Mouse (Mus musculus) central nervous system, embryonic 18 days (tissue): Measurements from ENCODE around the gene Calr. TPM values are rescaled to one million over a fixed set of nuclear protein-coding genes. Genes with fewer than 3 reads are reported as not detected.

Source experiments
- polyA plus RNA-seq: library from polyadenylated mRNA; depleted of rRNA; stranded (reverse); fragments of >200 nt; gene quantifications from 2 replicates; pipeline ENCODE4 v1.2.3, GENCODE M21; 2012; rRNA removed

Gene Calr
- 521 and 537 TPM in 2 replicates for polyA plus RNA-seq

GRCm38 (mm10) chr8:84846722-84847572 lies at the start of gene Calr:
Gene Calr, minus strand, starts transcription at chr8:84846934.

DNA sequence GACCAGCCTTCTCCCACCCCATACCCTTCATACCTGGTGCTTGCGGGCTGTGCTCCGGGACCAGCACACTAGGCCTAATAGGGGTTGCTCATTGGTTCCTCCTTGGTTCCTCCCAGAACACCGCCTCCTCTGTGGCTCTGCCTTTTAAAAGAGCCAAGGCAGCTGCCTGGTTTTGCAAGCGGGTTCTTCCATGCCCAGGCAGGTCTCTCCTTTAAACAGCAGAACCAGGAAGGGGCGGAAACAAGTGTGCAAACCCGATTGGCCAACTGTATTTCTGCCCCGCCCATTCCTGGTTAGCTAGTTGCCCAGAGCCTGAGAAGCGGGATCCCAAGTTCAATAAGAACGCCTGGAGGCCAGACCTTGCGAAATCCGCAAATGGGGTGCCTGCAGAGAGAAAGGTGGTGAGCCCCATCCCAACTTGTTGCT lies 47.0 kb upstream of the Calr start, which contains the start of gene Gcdh:
TSS of gene Gcdh (minus strand) at position 213 of the 426 bp plus-strand sequence.

DNA sequence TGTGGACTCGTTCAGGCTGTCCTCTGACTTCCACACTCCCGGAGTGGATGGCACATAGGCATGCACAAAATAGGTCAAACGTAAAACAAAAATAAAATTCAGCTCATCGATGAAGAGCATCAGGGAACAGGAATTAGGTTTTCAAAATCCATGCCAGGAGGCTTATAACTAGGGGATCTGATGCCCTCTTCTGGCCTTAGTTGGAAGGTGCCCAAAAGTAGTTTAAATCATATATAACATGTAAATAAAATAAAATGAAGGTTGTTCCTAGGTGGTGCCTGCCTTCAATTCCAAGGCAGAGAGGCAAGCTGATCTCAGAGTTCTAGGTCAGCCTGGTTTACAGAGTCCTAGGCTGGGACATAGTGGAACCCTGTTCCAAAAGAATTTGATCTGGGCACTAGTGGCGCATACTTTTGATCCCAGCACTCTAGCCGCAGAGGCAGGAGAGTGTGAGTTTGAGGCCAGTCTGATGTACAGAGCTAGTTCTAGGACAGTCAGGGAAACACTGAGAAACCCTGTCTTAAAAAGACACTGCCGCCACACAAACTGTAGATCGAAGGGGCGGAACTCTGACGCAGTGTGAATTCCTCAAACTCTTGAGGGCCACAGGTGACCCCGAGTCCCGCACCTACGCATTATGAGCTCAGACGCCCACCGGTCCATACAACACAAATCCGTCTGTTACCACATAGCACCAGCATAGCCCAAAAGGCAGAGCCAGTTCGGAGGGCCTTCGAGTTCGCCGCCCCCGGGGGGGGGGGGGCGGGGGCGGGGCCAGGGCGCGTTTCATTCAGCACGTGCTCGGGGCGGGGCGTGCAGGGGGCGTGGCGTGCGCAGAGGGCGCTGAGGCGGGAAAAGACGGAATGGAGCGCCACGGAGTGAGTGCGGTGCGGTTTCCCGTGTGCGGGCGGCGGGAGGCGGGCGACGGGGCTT lies 24.9 kb upstream of the Calr start, which contains the start of gene Syce2:
TSS of gene Syce2 (plus strand) at position 736 of the 933 bp plus-strand sequence.

DNA sequence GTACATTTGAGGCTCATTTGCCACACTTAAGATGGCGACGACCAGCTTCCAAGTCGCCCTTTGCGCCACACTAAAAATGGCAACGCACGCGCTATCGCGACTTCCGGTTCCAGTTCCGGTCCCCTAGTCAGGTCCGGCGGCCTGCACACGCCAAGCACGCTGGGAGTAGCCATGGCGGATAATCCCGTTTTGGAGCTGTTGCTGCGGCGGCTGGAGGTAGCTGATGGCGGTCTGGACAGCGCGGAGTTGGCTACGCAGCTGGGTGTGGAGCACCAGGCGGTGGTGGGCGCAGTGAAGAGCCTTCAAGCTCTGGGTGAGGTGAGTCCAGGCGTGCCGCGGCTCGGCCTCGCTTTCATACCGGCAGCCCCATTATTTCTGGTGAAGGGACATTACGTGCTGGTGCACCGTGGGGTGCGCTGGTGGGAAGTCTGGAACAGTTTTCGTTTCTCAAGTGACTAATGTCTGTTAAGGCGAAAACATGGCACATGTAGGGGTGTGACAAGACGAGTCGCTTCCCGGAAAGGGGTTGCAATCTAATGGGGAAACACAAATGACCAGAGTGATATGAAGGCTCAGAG lies 10.2 kb upstream of the Calr start, which contains the start of gene Farsa:
TSS of gene Farsa (plus strand) at position 126 of the 578 bp plus-strand sequence.

DNA sequence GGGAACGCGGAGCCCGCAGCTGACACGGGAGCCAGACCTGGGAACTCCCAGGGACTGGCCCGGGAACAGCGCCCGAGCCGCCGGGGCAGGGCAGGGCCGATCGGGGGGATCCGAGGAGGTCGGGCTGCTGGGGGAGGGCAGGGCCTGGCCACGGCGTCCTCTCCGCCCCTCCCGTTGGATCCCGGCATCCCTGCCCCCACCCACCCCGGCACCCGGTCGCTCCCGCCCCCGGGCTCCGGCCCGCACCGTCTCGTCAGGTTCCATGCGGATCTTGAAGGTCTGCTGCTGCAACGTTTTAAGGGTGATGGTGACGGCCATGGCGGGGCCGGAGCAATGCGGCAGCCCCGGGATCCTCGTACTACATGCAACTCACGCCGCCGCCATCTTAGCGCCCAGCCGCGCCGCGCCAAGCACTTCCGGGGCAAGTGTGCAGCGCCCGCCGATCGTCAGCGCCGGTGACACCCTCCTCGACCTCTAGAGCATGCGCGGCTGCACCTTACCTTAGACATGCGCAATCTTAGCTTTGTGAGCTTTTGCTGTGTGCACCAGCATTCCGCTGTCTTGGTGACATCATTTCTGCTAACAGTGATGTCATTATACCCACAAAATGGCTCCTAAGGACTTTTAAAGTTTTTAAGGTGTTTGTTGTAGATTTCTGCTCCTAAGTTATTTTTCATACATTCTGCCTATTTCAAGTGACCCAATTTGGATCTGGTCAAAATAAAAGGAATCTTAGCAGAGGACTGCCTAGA lies 6.3 kb downstream of the Calr start, which contains the start of gene Rad23a:
TSS of gene Rad23a (minus strand) at position 418 of the 752 bp plus-strand sequence.

GRCm38 (mm10) chr8:84831490-84831889 lies 15.2 kb downstream of the Calr start, which contains the start of gene Gadd45gip1:
Gene Gadd45gip1, plus strand, starts transcription at chr8:84831522.

DNA sequence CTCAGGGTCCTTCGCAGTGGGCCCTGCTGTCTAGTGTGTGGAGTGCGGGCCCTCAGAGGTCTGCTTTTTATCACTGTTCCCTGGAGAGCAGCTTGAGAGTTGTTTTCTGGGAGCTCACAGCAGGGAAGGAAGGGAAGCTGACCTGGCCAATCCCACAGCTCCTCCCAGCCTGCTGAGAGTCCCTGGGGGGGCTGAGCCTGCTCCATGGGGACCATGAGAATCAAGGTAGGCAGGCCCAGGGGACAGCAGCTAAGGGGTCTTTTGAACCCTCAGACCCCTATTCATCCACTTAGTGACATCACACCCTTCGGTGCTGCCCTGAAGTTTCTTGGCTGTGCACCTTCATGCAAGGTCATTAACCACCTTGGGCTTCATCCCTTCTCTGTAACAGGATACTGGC lies 24.0 kb downstream of the Calr start, which contains the start of gene Dand5:
TSS of gene Dand5 (minus strand) at position 101 of the 400 bp plus-strand sequence.

DNA sequence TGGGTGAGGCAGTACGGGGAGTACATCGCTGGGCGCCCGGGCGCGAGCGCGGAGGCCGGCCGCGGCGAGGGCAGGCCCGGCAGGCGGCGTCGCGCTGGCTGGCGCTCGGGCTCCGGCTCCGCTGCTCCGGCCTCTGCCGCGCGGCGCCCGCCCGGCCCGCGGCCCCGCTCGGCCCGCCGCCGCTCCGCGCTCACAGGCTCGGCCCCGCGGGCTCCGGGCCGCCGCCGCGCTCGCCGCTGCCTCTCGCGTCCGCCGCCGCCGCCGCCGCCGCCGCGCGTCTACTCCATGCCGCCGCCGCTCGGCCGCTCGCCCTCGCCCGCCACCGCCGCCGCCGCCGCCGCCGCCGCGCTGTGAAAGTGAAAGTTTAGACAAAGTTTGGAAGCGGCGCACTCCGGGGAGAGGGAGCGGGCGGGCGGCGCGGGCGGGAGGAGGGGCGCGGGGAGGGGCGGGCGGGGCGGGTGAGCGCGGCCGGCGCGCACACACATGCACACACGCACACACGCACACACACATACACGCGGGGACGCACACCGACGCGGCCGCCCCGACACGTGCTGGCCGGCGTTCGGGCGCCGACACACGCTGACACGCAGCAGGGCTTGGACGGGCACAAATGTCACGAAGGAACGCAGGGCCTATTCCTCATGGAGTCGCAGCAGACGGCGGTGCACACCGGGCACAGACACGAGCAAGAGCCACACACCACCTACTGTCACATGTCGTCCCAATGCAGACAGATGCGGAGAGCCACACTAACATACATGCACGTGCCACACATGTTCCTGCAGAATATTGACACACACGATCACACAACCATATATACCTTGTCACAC lies 46.5 kb downstream of the Calr start, which contains the start of gene Nfix:
TSS of gene Nfix (minus strand) at position 346 of the 833 bp plus-strand sequence.

Other genes starting within 250 kb of the Calr start
- gene Ier2, start 184.1 kb downstream of the Calr start, polyA plus RNA-seq, result 4.8 and 5.3 TPM in 2 replicates
- gene Trmt1, start 160.6 kb downstream of the Calr start, polyA plus RNA-seq, result 140 and 147 TPM in 2 replicates
- 54.4 and 58.8 TPM in 2 replicates for gene Nacc1, start 159.1 kb downstream of the Calr start, polyA plus RNA-seq
- gene Lyl1, start 145.5 kb downstream of the Calr start, polyA plus RNA-seq, result 3.0 and 3.1 TPM in 2 replicates
- 0.32 and 0.47 TPM in 2 replicates for gene G430095P16Rik, start 123.9 kb downstream of the Calr start, polyA plus RNA-seq
- 45.9 and 59.1 TPM in 2 replicates for gene Nfix, start 46.6 kb downstream of the Calr start, polyA plus RNA-seq
- gene Dand5, start 24.1 kb downstream of the Calr start, polyA plus RNA-seq, result 9.1 and 10.1 TPM in 2 replicates
- gene Gadd45gip1, start 15.4 kb downstream of the Calr start, polyA plus RNA-seq, result 30.8 and 35.2 TPM in 2 replicates
- 52.2 and 59.0 TPM in 2 replicates for gene Rad23a, start 6.3 kb downstream of the Calr start, polyA plus RNA-seq
- 116 and 119 TPM in 2 replicates for gene Farsa, start 10.1 kb upstream of the Calr start, polyA plus RNA-seq
- 31.6 and 36.2 TPM in 2 replicates for gene Syce2, start 25.2 kb upstream of the Calr start, polyA plus RNA-seq
- gene Gcdh, start 47.0 kb upstream of the Calr start, polyA plus RNA-seq, result 50.4 and 56.7 TPM in 2 replicates
- 0.32 and 0.45 TPM in 2 replicates for gene Klf1, start 55.0 kb upstream of the Calr start, polyA plus RNA-seq
- 3.3 TPM in 2 replicates for gene Dnase2a, start 61.6 kb upstream of the Calr start, polyA plus RNA-seq
- gene Mast1, start 90.4 kb upstream of the Calr start, polyA plus RNA-seq, result 122 and 141 TPM in 2 replicates
- gene Rtbdn, start 100.1 kb upstream of the Calr start, polyA plus RNA-seq, result 8.7 and 10.8 TPM in 2 replicates
- gene Gm49661, start 122.5 kb upstream of the Calr start, polyA plus RNA-seq, result 0.75 TPM in 1 of 2 replicates, not detected in the other
- gene Prdx2, start 122.7 kb upstream of the Calr start, polyA plus RNA-seq, result 668 and 713 TPM in 2 replicates
- 41.1 and 47.4 TPM in 2 replicates for gene Rnaseh2a, start 122.8 kb upstream of the Calr start, polyA plus RNA-seq
- gene Junb, start 131.8 kb upstream of the Calr start, polyA plus RNA-seq, result 7.0 and 11.0 TPM in 2 replicates
- 42.6 and 48.9 TPM in 2 replicates for gene Hook2, start 143.7 kb upstream of the Calr start, polyA plus RNA-seq
- 0.05 TPM in 2 replicates for gene Best2, start 167.6 kb upstream of the Calr start, polyA plus RNA-seq
- 218 and 220 TPM in 2 replicates for gene Asna1, start 178.3 kb upstream of the Calr start, polyA plus RNA-seq
- 203 and 208 TPM in 2 replicates for gene Trir, start 179.9 kb upstream of the Calr start, polyA plus RNA-seq
- 131 and 148 TPM in 2 replicates for gene Tnpo2, start 190.0 kb upstream of the Calr start, polyA plus RNA-seq
- 101 and 106 TPM in 2 replicates for gene Fbxw9, start 213.1 kb upstream of the Calr start, polyA plus RNA-seq
- gene Gm5741, start 221.0 kb upstream of the Calr start, polyA plus RNA-seq, result 0.66 and 0.82 TPM in 2 replicates
- gene Dhps, start 224.8 kb upstream of the Calr start, polyA plus RNA-seq, result 79.2 and 83.7 TPM in 2 replicates
- gene Wdr83os, start 233.8 kb upstream of the Calr start, polyA plus RNA-seq, result 121 and 138 TPM in 2 replicates
- gene Wdr83, start 234.4 kb upstream of the Calr start, polyA plus RNA-seq, result 70.0 and 71.1 TPM in 2 replicates
- 21.2 and 23.5 TPM in 2 replicates for gene Man2b1, start 236.3 kb upstream of the Calr start, polyA plus RNA-seq